Mouse (Mus musculus) frontal cortex, postnatal 10 days (tissue): ENCODE results near the gene Igf2bp2.

ENCODE experiments used
- DNase-seq, 2 experiments: peaks; one replicate each; pipeline ENCODE4 v3.0.0; 2022; ENCODE audit warnings: low spot score in 2 of 2, mixed read lengths in 1 of 2

Igf2bp2 gene

GRCm38 (mm10) chr16:22162512-22163455 lies at the start of gene Igf2bp2:
TSS of gene Igf2bp2 (minus strand) at chr16:22163299.
- peak; percentile 15 to 23 for DNase-seq

GRCm38 (mm10) chr16:22203501-22203900 lies 40.4 kb upstream of the Igf2bp2 start:
- no peak for DNase-seq

- DNase-seq = no peak
Observed at GRCm38 (mm10) chr16:22201858-22202257, 38.8 kb upstream of the Igf2bp2 start.

GRCm38 (mm10) chr16:22200476-22200875 lies 37.4 kb upstream of the Igf2bp2 start:
- DNase-seq = no peak

GRCm38 (mm10) chr16:22187366-22187765 lies 24.3 kb upstream of the Igf2bp2 start:
- no peak for DNase-seq

GRCm38 (mm10) chr16:22185411-22185810 lies 22.3 kb upstream of the Igf2bp2 start:
- no peak for DNase-seq

- no peak for DNase-seq
Observed at GRCm38 (mm10) chr16:22184113-22184512, 21.0 kb upstream of the Igf2bp2 start.

- no peak for DNase-seq
Observed at GRCm38 (mm10) chr16:22182286-22182685, 19.2 kb upstream of the Igf2bp2 start.

GRCm38 (mm10) chr16:22178793-22179192 lies 15.7 kb upstream of the Igf2bp2 start:
- DNase-seq = no peak

GRCm38 (mm10) chr16:22177999-22178398 lies 14.9 kb upstream of the Igf2bp2 start:
- no peak for DNase-seq

GRCm38 (mm10) chr16:22168731-22169130 lies 5.6 kb upstream of the Igf2bp2 start:
- DNase-seq = no peak

GRCm38 (mm10) chr16:22165556-22165955 lies 2.5 kb upstream of the Igf2bp2 start:
- DNase-seq = no peak

- DNase-seq = no peak
Observed at GRCm38 (mm10) chr16:22164446-22164845, 1.3 kb upstream of the Igf2bp2 start.

- peak; percentile 4 to 16 for DNase-seq
Observed at GRCm38 (mm10) chr16:22163456-22163851, 355 bp upstream of the Igf2bp2 start.

- DNase-seq = no peak
Observed at GRCm38 (mm10) chr16:22162066-22162511, 1.0 kb downstream of the Igf2bp2 start.

- DNase-seq = peak in 1 of 2 experiments; percentile 8
Observed at GRCm38 (mm10) chr16:22161351-22162065, 1.6 kb downstream of the Igf2bp2 start.

- no peak for DNase-seq
Observed at GRCm38 (mm10) chr16:22160386-22161145, 2.5 kb downstream of the Igf2bp2 start.

- no peak for DNase-seq
Observed at GRCm38 (mm10) chr16:22152941-22153444, 10.1 kb downstream of the Igf2bp2 start.

- no peak for DNase-seq
Observed at GRCm38 (mm10) chr16:22151706-22152315, 11.3 kb downstream of the Igf2bp2 start.

GRCm38 (mm10) chr16:22150421-22150820 lies 12.7 kb downstream of the Igf2bp2 start:
- DNase-seq = no peak

- DNase-seq = no peak
Observed at GRCm38 (mm10) chr16:22149659-22150345, 13.3 kb downstream of the Igf2bp2 start.
